Mouse (Mus musculus) ES-E14 (cell line): ENCODE data around the gene Cbarp.

Source experiments
- CHD2 ChIP-seq: IDR thresholded peaks from 2 replicates; pipeline ENCODE4 v1.6.1; 2014; ENCODE audit warnings: mild to moderate bottlenecking, low read depth, low read length, inconsistent platforms
- HCFC1 ChIP-seq: IDR thresholded peaks from 2 replicates; pipeline ENCODE4 v1.6.1; 2012; ENCODE audit warnings: low read length, inconsistent platforms, borderline replicate concordance; ENCODE audit not compliant: insufficient read depth

DNA sequence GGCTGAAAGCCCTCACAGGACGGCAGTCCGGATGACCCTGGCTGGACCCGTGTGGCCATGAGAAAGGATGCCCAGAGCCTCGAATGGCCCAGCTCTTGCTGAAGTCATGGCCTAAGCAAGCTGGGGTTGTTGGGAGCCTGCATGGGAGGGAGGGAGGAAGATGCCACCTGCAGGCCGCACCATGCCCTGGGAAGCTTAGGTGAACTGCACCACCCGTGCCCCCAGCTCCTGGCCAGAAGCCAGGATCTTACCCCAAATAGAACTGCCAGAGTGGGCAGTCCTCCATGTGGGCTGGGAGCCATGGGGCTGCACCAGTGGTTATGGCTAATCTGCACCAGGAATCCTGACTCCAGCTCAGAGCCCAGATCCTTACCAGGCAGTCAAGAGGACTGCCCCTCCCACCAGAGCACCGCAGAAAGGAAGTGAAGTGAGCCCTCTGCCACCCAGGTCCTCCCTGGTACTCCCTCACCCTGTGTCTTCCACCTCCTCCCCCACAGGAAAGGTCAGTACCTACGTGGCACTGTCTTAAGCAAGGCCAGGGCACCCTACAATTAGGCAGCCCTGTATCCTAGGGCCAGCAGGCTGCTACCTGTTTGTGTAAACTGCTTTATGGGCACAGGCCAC is 7.3 kb downstream of the Cbarp start:
- TF ChIP-seq HCFC1 (no peak), CHD2 (no peak)
